ENCODE assay signal across 20 mouse cellular contexts in genomic region chr2:102029682-102030081, GRCm38 (mm10).
DNase-seq lines count a peak whose midpoint lies in the region; ATAC-seq and TF ChIP-seq lines count a peak whose summit lies in the region.
"Had no signal": no experiment of that assay in that cellular context is flagged by ENCODE, and none has a peak within 500 bp of the region (broad histone marks: within the 10 kb centered on the region; RNA-seq: fewer than 3 reads in every experiment).

No protein-coding gene starts in this region.

- H3K4me2 ChIP-seq in forebrain, embryonic 12.5 days: no peak overlapping the region
- H3K4me2 ChIP-seq in hindbrain, embryonic 14.5 days (replicated peaks): no peak overlapping the region
- H3K4me2 ChIP-seq in midbrain, embryonic 16.5 days (ENCODE audit: low read length): no peak overlapping the region
- H3K4me2 ChIP-seq: heart, embryonic 15.5 days; limb, embryonic 15.5 days; liver, embryonic 15.5 days; neural tube, embryonic 12.5 days had no signal

- H3K27me3 ChIP-seq in forebrain, embryonic 12.5 days: no peaks in the 10 kb centered on the region
- no peaks in the 10 kb centered on the region for H3K27me3 ChIP-seq in hindbrain, embryonic 14.5 days (ENCODE audit: control insufficient read depth, insufficient read depth, low read length)
- no peaks in the 10 kb centered on the region for H3K27me3 ChIP-seq in midbrain, embryonic 16.5 days (ENCODE audit: control insufficient read depth, insufficient read depth, low read depth, low read length)
- H3K27me3 ChIP-seq: CH12.LX; heart, embryonic 15.5 days; limb, embryonic 15.5 days; liver, embryonic 15.5 days; neural tube, embryonic 12.5 days had no signal

- H3K4me1 ChIP-seq in forebrain, embryonic 12.5 days: peaks cover 63% of the 10 kb centered on the region
- peaks cover 48% of the 10 kb centered on the region for H3K4me1 ChIP-seq in hindbrain, embryonic 14.5 days (replicated peaks; ENCODE audit: control insufficient read depth, insufficient read depth, low read length)
- H3K4me1 ChIP-seq in midbrain, embryonic 16.5 days (ENCODE audit: control insufficient read depth, insufficient read depth, low read length): peaks cover 19% of the 10 kb centered on the region
- H3K4me1 ChIP-seq: liver, embryonic 15.5 days had no signal

- H3K36me3 ChIP-seq in forebrain, embryonic 12.5 days (replicated peaks): no peaks in the 10 kb centered on the region
- no peaks in the 10 kb centered on the region for H3K36me3 ChIP-seq in hindbrain, embryonic 14.5 days (replicated peaks; ENCODE audit: control insufficient read depth, insufficient read depth)
- H3K36me3 ChIP-seq in midbrain, embryonic 16.5 days (ENCODE audit: control insufficient read depth, insufficient read depth, low read length): no peaks in the 10 kb centered on the region
- H3K36me3 ChIP-seq: heart, embryonic 15.5 days; liver, embryonic 15.5 days; neural tube, embryonic 12.5 days had no signal

- TF ChIP-seq CTCF in layer of hippocampus, adult 2 months (conservative IDR thresholded peaks at IDR 0.05): no peak
- TF ChIP-seq CTCF in gastrocnemius, adult 2 months (IDR thresholded peaks at IDR 0.05): no peak

- intact Hi-C loops in left cerebral cortex, postnatal 10 days (cut with DNase I): loop anchor here (5.0 kb wide), 2 partner anchors 68 to 423 kb away; partner anchors contain the start of gene Fjx1
- intact Hi-C loops in gastrocnemius, adult 2 months (cut with DNase I): loop anchor here (5.0 kb wide), 2 partner anchors 122 to 423 kb away; partner anchors contain the start of gene Fjx1

- peak overlapping the region; percentile 25; the same call in 1 of the 2 replicates for H3K9ac ChIP-seq in forebrain, embryonic 12.5 days
- H3K9ac ChIP-seq in hindbrain, embryonic 14.5 days: peak overlapping the region; percentile 9; the same call in 1 of the 2 replicates
- no peak overlapping the region for H3K9ac ChIP-seq in midbrain, embryonic 16.5 days (ENCODE audit: low read depth, low read length)
- H3K9ac ChIP-seq: heart, embryonic 15.5 days; limb, embryonic 15.5 days; liver, embryonic 15.5 days; neural tube, embryonic 12.5 days had no signal

- 36% methylated on average over 5 of the region's 5 CpGs for WGBS in forebrain, embryonic 12.5 days
- 49% methylated on average over 5 of the region's 5 CpGs for WGBS in hindbrain, embryonic 14.5 days
- WGBS in midbrain, embryonic 16.5 days: 44% methylated on average over 5 of the region's 5 CpGs

- ATAC-seq in forebrain, embryonic 12.5 days (ENCODE audit: low FRiP score): peak; percentile 30; the same call in 1 of the 2 replicates
- ATAC-seq in hindbrain, embryonic 14.5 days (ENCODE audit: low FRiP score): 0 out of 2 replicates have a peak, but pooled peaks have one; percentile 21
- no peak for ATAC-seq in midbrain, embryonic 16.5 days
- ATAC-seq in cerebellum, adult (ENCODE audit: insufficient number of reproducible peaks, low FRiP score, low TSS enrichment): no peak

- no peak overlapping the region for H3K4me3 ChIP-seq in layer of hippocampus, adult 2 months
- H3K4me3 ChIP-seq in forebrain, embryonic 12.5 days (replicated peaks): no peak overlapping the region
- no peak overlapping the region for H3K4me3 ChIP-seq in hindbrain, embryonic 14.5 days (replicated peaks; ENCODE audit: low read length)
- no peak overlapping the region for H3K4me3 ChIP-seq in midbrain, embryonic 16.5 days (ENCODE audit: low read depth, low read length)
- no peak overlapping the region for H3K4me3 ChIP-seq in gastrocnemius, adult 2 months
- H3K4me3 ChIP-seq: heart, embryonic 15.5 days; limb, embryonic 15.5 days; liver, embryonic 15.5 days; neural tube, embryonic 12.5 days had no signal

- DNase-seq in layer of hippocampus, adult 2 months (ENCODE audit: low spot score in 2 of 2): no peak
- no peak for DNase-seq in layer of hippocampus, adult 8-10 months (ENCODE audit: low spot score in 2 of 2)
- DNase-seq in hindbrain, embryonic 14.5 days (ENCODE audit: low spot score): no peak
- no peak for DNase-seq in left cerebral cortex, postnatal 10 days (ENCODE audit: extremely low spot score in 1 of 2, low spot score in 2 of 2)
- DNase-seq in gastrocnemius, adult 2 months: no peak
- DNase-seq: adrenal gland, postnatal 14 days; cerebellum, adult 8-10 months; gastrocnemius, postnatal 14 days; heart, adult 18-20 months; kidney, adult 11 months; right cerebral cortex, postnatal 25 days had no signal

- H3K9me3 ChIP-seq in forebrain, embryonic 12.5 days: no peaks in the 10 kb centered on the region
- H3K9me3 ChIP-seq in hindbrain, embryonic 14.5 days (ENCODE audit: control insufficient read depth, low read length): no peaks in the 10 kb centered on the region
- H3K9me3 ChIP-seq in midbrain, embryonic 16.5 days (replicated peaks; ENCODE audit: control insufficient read depth, low read length, poor library complexity, severe bottlenecking): no peaks in the 10 kb centered on the region
- H3K9me3 ChIP-seq: heart, embryonic 15.5 days; limb, embryonic 15.5 days; liver, embryonic 15.5 days; neural tube, embryonic 12.5 days had no signal

- peak overlapping the region; percentile 86 for H3K27ac ChIP-seq in layer of hippocampus, adult 2 months
- peak overlapping the region; percentile 78 for H3K27ac ChIP-seq in forebrain, embryonic 12.5 days
- peak overlapping the region; percentile 63 for H3K27ac ChIP-seq in hindbrain, embryonic 14.5 days
- peak overlapping the region; percentile 67 for H3K27ac ChIP-seq in midbrain, embryonic 16.5 days (ENCODE audit: low read length)
- no peak overlapping the region for H3K27ac ChIP-seq in gastrocnemius, adult 2 months
- H3K27ac ChIP-seq: heart, embryonic 15.5 days; limb, embryonic 15.5 days; liver, embryonic 15.5 days; macrophage; neural tube, embryonic 12.5 days had no signal

Comparison
In these comparisons a context has a peak if more than half of its experiments do, and no peak if none do; other contexts are left out.
1. ATAC-seq: peak in forebrain, embryonic 12.5 days (single experiment) and hindbrain, embryonic 14.5 days (single experiment); none in midbrain, embryonic 16.5 days (single experiment) and cerebellum, adult (single experiment).